Mouse (Mus musculus) liver, postnatal 0 days (tissue): ENCODE results near the gene Timd2. TPM values are rescaled to one million over a fixed set of nuclear protein-coding genes. Genes with fewer than 3 reads are reported as not detected.
"Not testable (repeated sequence)": the region's sequence is repeated elsewhere in the genome, so short reads cannot be mapped to it uniquely, and the experiment has no call there.

Experiments used
- ATAC-seq: fragments of 200-750 bp; cut with Nextera tagmentation; 2 replicates; pipeline ENCODE4 v1.8.0; 2017; ENCODE audit warnings: mild to moderate bottlenecking, moderate library complexity
- DNase-seq: peaks from one replicate; pipeline ENCODE4 v3.0.0-alpha.2; 2016
- H3K27ac ChIP-seq: fragments of 300-500 bp; sonication (generic); 2 replicates; pipeline ENCODE4 v1.5.1; 2014; ENCODE audit warnings: antibody characterized with exemption, moderate library complexity, mild to moderate bottlenecking, low read depth
- H3K27me3 ChIP-seq: fragments of 300-500 bp; sonication (generic); 2 replicates; pipeline ENCODE4 v1.6.1; 2014; ENCODE audit warnings: low read length, control low read depth, mixed read lengths; ENCODE audit not compliant: insufficient read depth
- H3K36me3 ChIP-seq: fragments of 300-500 bp; sonication (generic); replicated peaks from 2 replicates; pipeline ENCODE4 v1.6.1; 2014; ENCODE audit warnings: mild to moderate bottlenecking, control low read depth, low read length, moderate library complexity, mixed read lengths; ENCODE audit not compliant: insufficient read depth
- H3K4me1 ChIP-seq: fragments of 300-500 bp; sonication (generic); 2 replicates; pipeline ENCODE4 v1.6.1; 2014; ENCODE audit warnings: antibody characterized with exemption, mild to moderate bottlenecking, control low read depth; ENCODE audit not compliant: insufficient read depth
- H3K4me2 ChIP-seq: fragments of 300-500 bp; sonication (generic); 2 replicates; pipeline ENCODE4 v1.6.1; 2014; ENCODE audit warnings: low read depth, mild to moderate bottlenecking, low read length, moderate library complexity, mixed read lengths
- H3K4me3 ChIP-seq: fragments of 300-500 bp; sonication (generic); 2 replicates; pipeline ENCODE4 v1.5.1; 2014; ENCODE audit warnings: low read depth, low read length
- H3K9ac ChIP-seq: fragments of 300-500 bp; sonication (generic); replicated peaks from 2 replicates; pipeline ENCODE4 v1.6.1; 2014; ENCODE audit warnings: mild to moderate bottlenecking, moderate library complexity
- H3K9me3 ChIP-seq: fragments of 300-500 bp; sonication (generic); 2 replicates; pipeline ENCODE4 v1.6.1; 2016; ENCODE audit warnings: mild to moderate bottlenecking, control low read depth, low read length, mixed read lengths
- CTCF ChIP-seq: sonication (generic); IDR thresholded peaks from 2 replicates; pipeline ENCODE4 v1.5.1; 2016; ENCODE audit warnings: antibody characterized with exemption, low read depth
- EP300 ChIP-seq: IDR thresholded peaks from 2 replicates; pipeline ENCODE4 v1.6.1; 2016; ENCODE audit warnings: antibody characterized with exemption, low read depth, mild to moderate bottlenecking
- WGBS: fragments of 180-500 bp; shearing (Covaris S2); extraction: QIAGEN DNeasy Blood & Tissue Kit; methylation state at CpG from one replicate; pipeline ENCODE4 v1.1.7; 2014; ENCODE audit not compliant: insufficient replicate concordance; 5-methylcytosine and 5-hydroxymethylcytosine counted together
- polyA plus RNA-seq: library from polyadenylated mRNA; unstranded; fragments of >200 nt; fragmentation: Nextera tagmentation; extraction: Ambion mirVana; gene quantifications from 2 replicates; pipeline ENCODE4 v1.2.1, GENCODE M21; 2015

Gene Timd2
- polyA plus RNA-seq, 1 experiment from 2014 or later, result 49.1 TPM

DNA sequence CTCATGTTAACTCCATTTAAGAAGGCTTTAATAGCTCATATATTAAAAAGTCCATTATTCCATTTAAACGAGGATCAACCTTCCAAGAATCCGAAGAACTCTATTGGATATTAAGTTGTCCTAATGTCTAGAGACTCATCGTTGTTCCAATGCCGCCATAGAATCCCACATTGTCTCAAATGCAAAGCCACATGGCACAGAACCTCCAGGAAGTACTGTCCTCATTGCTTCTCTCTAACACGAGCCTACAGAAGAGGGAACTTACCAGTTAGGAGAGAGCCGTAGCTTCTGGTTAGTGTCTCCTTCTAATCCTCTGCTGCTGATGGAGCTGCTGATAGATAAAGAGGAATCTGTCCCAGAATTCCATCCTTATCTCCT lies 8.6 kb downstream of the Timd2 start:
- Histone ChIP-seq H3K36me3 (no peaks in the 10 kb centered on the region), H3K4me2 (peak overlapping the region; percentile 30; the same call in 1 of the 2 replicates), H3K4me3 (no peak overlapping the region), H3K4me1 (no peaks in the 10 kb centered on the region), H3K9ac (no peak overlapping the region), H3K27me3 (no peaks in the 10 kb centered on the region), H3K27ac (no peak overlapping the region), H3K9me3 (no peaks in the 10 kb centered on the region)
- DNase-seq, result no peak
- TF ChIP-seq EP300, result no peak
- TF ChIP-seq CTCF, result no peak
- ATAC-seq, result no peak
- 61% methylated on average over 6 of the region's 6 CpGs for WGBS

DNA sequence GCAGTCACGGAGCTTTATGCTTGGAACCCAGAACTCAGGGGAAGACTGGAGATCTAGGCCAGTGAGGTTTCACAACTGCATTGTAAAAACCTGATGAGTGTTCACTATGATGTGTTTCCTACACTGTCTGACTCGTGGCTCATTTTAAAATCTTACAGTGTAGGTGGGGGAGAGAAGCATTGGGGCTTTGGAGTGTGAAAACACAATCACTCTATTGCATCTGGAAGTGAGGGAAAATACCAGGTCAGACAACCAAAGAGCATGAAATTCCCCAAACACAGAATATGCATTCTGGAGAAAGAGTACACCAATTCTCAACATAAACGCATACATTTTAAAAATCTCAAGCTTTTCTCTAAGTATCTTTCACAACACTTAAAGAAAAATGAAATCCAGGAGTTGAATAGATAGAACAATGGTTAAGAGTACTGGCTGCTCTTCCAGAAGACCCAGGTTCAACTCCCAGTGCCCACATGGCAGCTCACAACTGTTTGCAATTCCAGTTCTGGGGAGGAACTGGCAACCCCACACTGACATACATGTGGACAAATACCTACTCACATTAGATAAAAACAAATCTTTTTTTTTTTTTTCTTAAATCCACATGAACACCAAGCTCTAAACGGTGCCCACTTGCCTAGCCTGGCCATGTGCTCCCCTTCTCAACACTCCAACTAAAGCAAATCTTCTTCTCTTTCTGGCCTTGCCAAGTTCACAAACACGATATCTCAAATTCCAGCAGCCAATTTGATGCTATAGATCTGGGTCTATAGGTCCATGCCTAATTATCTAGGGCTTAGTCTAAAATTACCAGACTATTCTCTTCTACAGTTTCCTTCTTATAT lies 9.2 kb downstream of the Timd2 start:
- Histone ChIP-seq H3K4me2 (peak overlapping the region; percentile 30; the same call in 1 of the 2 replicates), H3K27me3 (no peaks in the 10 kb centered on the region), H3K9me3 (no peaks in the 10 kb centered on the region), H3K36me3 (no peaks in the 10 kb centered on the region), H3K4me1 (no peaks in the 10 kb centered on the region), H3K27ac (0 out of 2 replicates have a peak overlapping the region, but pooled peaks have one; percentile 22), H3K9ac (no peak overlapping the region), H3K4me3 (no peak overlapping the region)
- TF ChIP-seq CTCF, result no peak
- no peak for TF ChIP-seq EP300
- 62% methylated on average over 5 of the region's 5 CpGs for WGBS
- no peak for DNase-seq
- ATAC-seq, result no peak

DNA sequence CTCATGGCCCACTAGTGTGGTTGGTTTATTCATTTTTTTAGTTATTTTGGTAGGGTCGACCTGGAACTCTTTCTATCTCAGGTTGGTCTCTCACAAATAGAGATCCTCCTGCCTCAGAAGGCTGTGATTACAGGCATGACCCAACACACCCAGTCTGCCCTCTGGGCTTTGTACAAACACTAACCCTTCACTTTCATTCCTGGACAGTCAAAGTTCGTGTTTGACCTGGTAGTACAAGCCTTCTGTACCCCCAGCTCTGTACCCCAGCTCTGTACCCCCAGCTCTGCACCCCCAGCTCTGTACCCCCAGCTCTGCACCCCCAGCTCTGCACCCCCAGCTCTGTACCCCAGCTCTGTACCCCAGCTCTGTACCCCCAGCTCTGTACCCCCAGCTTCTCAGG lies 11.0 kb downstream of the Timd2 start:
- not testable (repeated sequence) for H3K4me1 ChIP-seq, H3K36me3 ChIP-seq, H3K4me3 ChIP-seq, ATAC-seq, H3K9ac ChIP-seq, H3K27me3 ChIP-seq, H3K27ac ChIP-seq, DNase-seq, H3K9me3 ChIP-seq, H3K4me2 ChIP-seq
- 44% methylated on average over 2 of the region's 2 CpGs for WGBS

DNA sequence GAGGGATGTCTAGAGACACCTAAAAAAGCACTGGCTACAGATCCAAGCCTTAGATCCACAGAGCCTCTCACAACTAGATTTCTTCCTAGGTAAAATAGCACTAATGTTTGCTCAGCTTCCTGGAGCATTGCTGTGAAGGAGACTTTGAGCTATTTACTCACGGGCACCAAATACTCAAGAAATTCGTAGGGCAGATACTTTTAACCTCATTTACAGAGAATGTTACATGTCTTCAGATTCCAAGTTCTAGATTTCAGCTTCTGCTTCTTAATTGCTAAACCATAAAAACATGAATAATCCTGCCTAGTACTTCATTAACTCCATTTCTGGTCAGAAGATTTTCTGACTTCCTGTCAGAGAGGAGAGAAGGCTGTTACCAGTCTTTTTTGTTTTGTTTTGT lies 16.7 kb downstream of the Timd2 start:
- DNase-seq, result no peak
- Histone ChIP-seq H3K36me3 (no peaks in the 10 kb centered on the region), H3K4me1 (no peaks in the 10 kb centered on the region), H3K27me3 (no peaks in the 10 kb centered on the region), H3K9me3 (no peaks in the 10 kb centered on the region), H3K4me2 (no peak overlapping the region), H3K4me3 (no peak overlapping the region), H3K9ac (no peak overlapping the region), H3K27ac (no peak overlapping the region)
- 69% methylated on average over 2 of the region's 2 CpGs for WGBS
- ATAC-seq, result no peak
- TF ChIP-seq CTCF (no peak), EP300 (no peak)

DNA sequence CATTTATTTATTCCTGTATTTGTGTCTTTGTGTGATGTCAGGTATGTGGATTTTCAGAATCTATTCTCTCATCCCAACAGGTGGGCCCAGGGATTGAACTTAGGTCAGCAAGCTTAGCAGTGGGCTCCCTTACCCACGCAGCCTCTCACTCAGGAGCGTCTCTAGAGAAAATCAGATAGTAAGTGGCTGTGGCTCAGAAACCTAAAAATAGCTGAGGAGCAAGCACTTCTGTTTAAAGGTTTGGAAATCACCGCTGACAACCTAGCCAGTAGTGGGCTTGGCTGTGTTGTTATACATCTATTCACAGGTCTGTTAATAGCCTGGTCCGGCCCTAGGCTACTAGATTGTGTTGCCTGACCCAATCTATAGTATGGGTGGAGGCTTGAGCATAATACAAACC lies 23.1 kb downstream of the Timd2 start:
- DNase-seq, result no peak
- ATAC-seq, result no peak
- no peak overlapping the region for H3K27ac ChIP-seq
- WGBS, result 57% methylated on average over 4 of the region's 4 CpGs
- H3K27me3 ChIP-seq, result no peaks in the 10 kb centered on the region
- no peaks in the 10 kb centered on the region for H3K4me1 ChIP-seq
- H3K4me3 ChIP-seq, result no peak overlapping the region
- 0 out of 2 replicates have a peak, but pooled peaks cover 2% of the 10 kb centered on the region for H3K36me3 ChIP-seq
- H3K4me2 ChIP-seq, result no peak overlapping the region
- TF ChIP-seq EP300 (no peak), CTCF (no peak)
- no peaks in the 10 kb centered on the region for H3K9me3 ChIP-seq
- no peak overlapping the region for H3K9ac ChIP-seq

DNA sequence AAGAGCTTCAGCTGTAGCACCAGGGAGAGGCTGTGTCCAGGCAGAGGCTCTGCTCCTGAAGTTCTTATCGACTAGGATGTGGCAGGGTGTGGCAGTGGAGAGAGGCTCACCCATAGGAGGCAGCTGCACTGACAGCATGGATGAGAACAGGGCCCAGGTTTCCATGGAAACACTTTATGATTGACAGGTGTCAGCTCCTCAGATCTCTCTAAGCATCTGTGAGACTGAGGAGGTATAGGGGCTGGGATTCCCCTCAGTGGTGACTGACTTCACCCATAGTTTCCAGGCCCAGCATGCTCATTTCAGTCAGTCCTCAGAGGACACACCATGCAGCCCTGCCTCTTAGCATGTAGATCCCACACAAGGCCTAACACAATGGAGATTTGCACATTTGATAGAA lies 24.0 kb downstream of the Timd2 start:
- H3K27ac ChIP-seq, result no peak overlapping the region
- no peak overlapping the region for H3K4me3 ChIP-seq
- no peak overlapping the region for H3K4me2 ChIP-seq
- DNase-seq (no peak), ATAC-seq (no peak)
- no peak overlapping the region for H3K9ac ChIP-seq
- 0 out of 2 replicates have a peak, but pooled peaks cover 2% of the 10 kb centered on the region for H3K36me3 ChIP-seq
- H3K4me1 ChIP-seq, result no peaks in the 10 kb centered on the region
- WGBS, result 75% methylated on average over 1 of the region's 1 CpGs
- TF ChIP-seq EP300 (no peak), CTCF (no peak)
- no peaks in the 10 kb centered on the region for H3K27me3 ChIP-seq
- H3K9me3 ChIP-seq, result no peaks in the 10 kb centered on the region
